Mouse (Mus musculus) heart, embryonic 11.5 days (tissue): ENCODE measurements around the gene Dcxr. TPM values are rescaled to one million over a fixed set of nuclear protein-coding genes. Genes with fewer than 3 reads are reported as not detected.
"Not testable (repeated sequence)": the region's sequence is repeated elsewhere in the genome, so short reads cannot be mapped to it uniquely, and the experiment has no call there.

ENCODE experiments used
- ATAC-seq: fragments of 200-750 bp; cut with Nextera tagmentation; replicated peaks from 2 replicates; pipeline ENCODE4 v1.8.0; 2017; ENCODE audit warnings: moderate library complexity; ENCODE audit not compliant: insufficient number of reproducible peaks, low FRiP score, low TSS enrichment
- H3K27ac ChIP-seq: fragments of 300-500 bp; sonication (generic); 2 replicates; pipeline ENCODE4 v1.5.1; 2014; ENCODE audit warnings: mild to moderate bottlenecking, low read depth, low read length
- H3K27me3 ChIP-seq: fragments of 300-500 bp; sonication (generic); 2 replicates; pipeline ENCODE4 v1.6.1; 2014; ENCODE audit warnings: mild to moderate bottlenecking, low read length, mixed read lengths; ENCODE audit not compliant: control insufficient read depth, insufficient read depth
- H3K36me3 ChIP-seq: fragments of 300-500 bp; sonication (generic); 2 replicates; pipeline ENCODE4 v1.6.1; 2014; ENCODE audit warnings: mild to moderate bottlenecking, low read length, moderate library complexity, mixed read lengths; ENCODE audit not compliant: control insufficient read depth, insufficient read depth
- H3K4me1 ChIP-seq: fragments of 300-500 bp; sonication (generic); 2 replicates; pipeline ENCODE4 v1.6.1; 2014; ENCODE audit warnings: low read length; ENCODE audit not compliant: control insufficient read depth, insufficient read depth
- H3K4me2 ChIP-seq: fragments of 300-500 bp; sonication (generic); 2 replicates; pipeline ENCODE4 v1.6.1; 2014; ENCODE audit warnings: mild to moderate bottlenecking, moderate library complexity
- H3K4me3 ChIP-seq: fragments of 300-500 bp; sonication (generic); 2 replicates; pipeline ENCODE4 v1.5.1; 2014; ENCODE audit warnings: low read depth, low read length
- H3K9ac ChIP-seq: fragments of 300-500 bp; sonication (generic); 2 replicates; pipeline ENCODE4 v1.6.1; 2014; ENCODE audit warnings: mild to moderate bottlenecking, low read depth, low read length, moderate library complexity
- H3K9me3 ChIP-seq: fragments of 300-500 bp; sonication (generic); replicated peaks from 2 replicates; pipeline ENCODE4 v1.6.1; 2016; ENCODE audit warnings: low read length; ENCODE audit not compliant: control insufficient read depth
- WGBS: fragments of 180-500 bp; shearing (Covaris S2); extraction: QIAGEN DNeasy Blood & Tissue Kit; methylation state at CpG from one replicate; pipeline ENCODE4 v1.1.7; 2014; ENCODE audit not compliant: insufficient replicate concordance; 5-methylcytosine and 5-hydroxymethylcytosine counted together
- polyA plus RNA-seq: library from polyadenylated mRNA; unstranded; fragments of >200 nt; fragmentation: Nextera tagmentation; extraction: Ambion mirVana; gene quantifications from 2 replicates; pipeline ENCODE4 v1.2.1, GENCODE M21; 2014

Gene Dcxr
- polyA plus RNA-seq, 1 experiment from 2014 or later = 5.1 TPM

DNA sequence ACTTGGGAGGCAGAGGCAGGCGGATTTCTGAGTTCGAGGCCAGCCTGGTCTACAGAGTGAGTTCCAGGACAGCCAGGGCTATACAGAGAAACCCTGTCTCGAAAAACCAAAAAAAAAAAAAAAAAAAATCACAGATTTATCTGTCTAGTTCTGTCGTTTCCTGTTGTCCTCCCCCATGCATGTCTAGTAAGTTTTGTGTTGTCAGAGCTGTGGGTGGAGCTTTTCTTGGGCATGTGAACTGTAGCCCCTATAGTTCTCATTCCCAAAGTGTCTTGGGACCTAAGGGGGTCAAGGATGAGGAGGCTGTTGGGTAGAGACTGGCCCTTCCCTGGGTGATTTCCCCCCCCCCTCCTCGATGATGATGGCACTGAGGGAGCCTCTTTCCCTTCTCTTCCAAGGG, 51.2 kb downstream of the Dcxr start:
- H3K27me3 ChIP-seq, H3K4me1 ChIP-seq, H3K36me3 ChIP-seq, H3K4me2 ChIP-seq, H3K4me3 ChIP-seq, H3K9me3 ChIP-seq, ATAC-seq, H3K9ac ChIP-seq, H3K27ac ChIP-seq: not testable (repeated sequence)
- 80% methylated on average over 4 of the region's 5 CpGs for WGBS

Other genes starting within 250 kb of the Dcxr start
- gene Mrpl12, start 242.7 kb downstream of the Dcxr start, polyA plus RNA-seq = 222 and 232 TPM in 2 replicates
- 44.2 and 48.3 TPM in 2 replicates for gene Slc25a10, start 235.4 kb downstream of the Dcxr start, polyA plus RNA-seq
- gene Gcgr, start 196.6 kb downstream of the Dcxr start, polyA plus RNA-seq = 1.5 and 1.8 TPM in 2 replicates
- gene Mcrip1, start 177.6 kb downstream of the Dcxr start, polyA plus RNA-seq = 157 and 168 TPM in 2 replicates
- gene Ppp1r27, start 176.1 kb downstream of the Dcxr start, polyA plus RNA-seq = not detected in 2 replicates
- 506 and 569 TPM in 2 replicates for gene P4hb, start 154.0 kb downstream of the Dcxr start, polyA plus RNA-seq
- gene Arhgdia, start 145.7 kb downstream of the Dcxr start, polyA plus RNA-seq = 468 and 477 TPM in 2 replicates
- 333 and 334 TPM in 2 replicates for gene Alyref, start 128.9 kb downstream of the Dcxr start, polyA plus RNA-seq
- gene Anapc11, start 128.9 kb downstream of the Dcxr start, polyA plus RNA-seq = 200 and 201 TPM in 2 replicates
- 8.8 and 9.1 TPM in 2 replicates for gene Npb, start 118.8 kb downstream of the Dcxr start, polyA plus RNA-seq
- gene Pcyt2, start 109.3 kb downstream of the Dcxr start, polyA plus RNA-seq = 79.2 and 79.9 TPM in 2 replicates
- gene Sirt7, start 102.0 kb downstream of the Dcxr start, polyA plus RNA-seq = 18.8 and 22.5 TPM in 2 replicates
- gene Mafg, start 93.7 kb downstream of the Dcxr start, polyA plus RNA-seq = 19.4 and 20.2 TPM in 2 replicates
- 22.8 and 24.9 TPM in 2 replicates for gene Pycr1, start 83.5 kb downstream of the Dcxr start, polyA plus RNA-seq
- gene Myadml2, start 79.1 kb downstream of the Dcxr start, polyA plus RNA-seq = 8.1 and 12.3 TPM in 2 replicates
- gene Notum, start 66.1 kb downstream of the Dcxr start, polyA plus RNA-seq = 1.4 and 1.5 TPM in 2 replicates
- gene Aspscr1, start 54.3 kb downstream of the Dcxr start, polyA plus RNA-seq = 93.9 and 103 TPM in 2 replicates
- gene Cenpx, start 13.5 kb downstream of the Dcxr start, polyA plus RNA-seq = 114 and 129 TPM in 2 replicates
- 21.8 and 23.2 TPM in 2 replicates for gene Lrrc45, start 13.4 kb downstream of the Dcxr start, polyA plus RNA-seq
- gene Rac3, start 5.8 kb downstream of the Dcxr start, polyA plus RNA-seq = 1.7 and 3.0 TPM in 2 replicates
- 0.36 and 1.0 TPM in 2 replicates for gene Cbr2, start 4.8 kb upstream of the Dcxr start, polyA plus RNA-seq
- gene Hmga1b, start 35.5 kb upstream of the Dcxr start, polyA plus RNA-seq = 4.5 and 5.8 TPM in 2 replicates
- 15.0 and 16.5 TPM in 2 replicates for gene Rfng, start 56.9 kb upstream of the Dcxr start, polyA plus RNA-seq
- 166 and 179 TPM in 2 replicates for gene Gps1, start 57.0 kb upstream of the Dcxr start, polyA plus RNA-seq
- gene Dus1l, start 69.1 kb upstream of the Dcxr start, polyA plus RNA-seq = 50.0 and 59.9 TPM in 2 replicates
- gene Fasn, start 97.3 kb upstream of the Dcxr start, polyA plus RNA-seq = 33.9 and 42.6 TPM in 2 replicates
- gene Ccdc57, start 205.6 kb upstream of the Dcxr start, polyA plus RNA-seq = 3.3 and 3.9 TPM in 2 replicates
- gene Slc16a3, start 221.2 kb upstream of the Dcxr start, polyA plus RNA-seq = 176 and 189 TPM in 2 replicates